Mouse (Mus musculus): ENCODE data around the gene Gjc1. TPM values are rescaled to one million over a fixed set of nuclear protein-coding genes. Genes with fewer than 3 reads are reported as not detected.

Gjc1 gene
- 3.8 and 7.5 TPM in 2 replicates for polyA plus RNA-seq (2012; rRNA removed; ENCODE audit: low replicate concordance)

DNA sequence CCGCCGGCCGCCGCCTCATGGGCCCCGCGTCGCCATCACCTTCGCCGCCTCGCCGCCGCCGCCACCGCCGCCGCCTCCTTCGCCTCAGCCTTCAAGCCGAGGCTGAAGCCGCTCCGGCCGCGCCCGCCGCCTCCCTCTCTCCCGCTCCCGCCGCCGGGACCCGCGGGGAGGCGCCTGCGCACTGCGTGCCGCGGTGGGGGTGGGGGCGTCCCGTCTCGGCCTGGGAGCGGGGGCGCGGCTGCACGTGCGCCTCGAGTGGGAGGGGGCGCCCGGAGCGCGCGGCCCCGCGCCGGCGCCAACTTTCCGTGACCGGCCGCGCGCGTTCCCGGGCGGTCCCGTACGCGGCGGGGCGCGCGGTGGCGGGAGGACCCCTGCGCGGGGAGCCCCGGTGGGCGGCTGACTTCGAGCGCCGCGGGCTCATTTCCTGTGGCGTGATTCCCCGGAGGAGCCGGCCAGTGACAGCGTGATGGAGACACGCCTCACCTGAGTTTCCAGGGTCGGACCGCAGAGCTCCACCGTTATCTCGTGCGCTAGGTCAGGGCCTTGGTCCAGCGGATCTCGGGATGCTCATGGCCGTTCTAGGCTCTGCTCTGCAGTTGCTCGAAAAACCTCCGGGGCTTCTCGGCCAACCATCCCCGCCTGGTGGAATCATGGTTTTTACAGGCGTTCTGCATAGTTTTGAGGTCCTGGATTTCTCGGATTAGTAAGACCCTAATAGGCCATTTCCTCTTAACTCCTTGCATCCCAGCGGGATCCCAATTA is at the start of gene Gjc1:
Gjc1 (minus strand) TSS at position 680 of the 762 bp plus-strand sequence.

GRCm38 (mm10) chr11:102835549-102835948 is 16.0 kb upstream of the Gjc1 start, which contains the start of gene Higd1b:
Gene Higd1b (plus strand): TSS chr11:102835849.

DNA sequence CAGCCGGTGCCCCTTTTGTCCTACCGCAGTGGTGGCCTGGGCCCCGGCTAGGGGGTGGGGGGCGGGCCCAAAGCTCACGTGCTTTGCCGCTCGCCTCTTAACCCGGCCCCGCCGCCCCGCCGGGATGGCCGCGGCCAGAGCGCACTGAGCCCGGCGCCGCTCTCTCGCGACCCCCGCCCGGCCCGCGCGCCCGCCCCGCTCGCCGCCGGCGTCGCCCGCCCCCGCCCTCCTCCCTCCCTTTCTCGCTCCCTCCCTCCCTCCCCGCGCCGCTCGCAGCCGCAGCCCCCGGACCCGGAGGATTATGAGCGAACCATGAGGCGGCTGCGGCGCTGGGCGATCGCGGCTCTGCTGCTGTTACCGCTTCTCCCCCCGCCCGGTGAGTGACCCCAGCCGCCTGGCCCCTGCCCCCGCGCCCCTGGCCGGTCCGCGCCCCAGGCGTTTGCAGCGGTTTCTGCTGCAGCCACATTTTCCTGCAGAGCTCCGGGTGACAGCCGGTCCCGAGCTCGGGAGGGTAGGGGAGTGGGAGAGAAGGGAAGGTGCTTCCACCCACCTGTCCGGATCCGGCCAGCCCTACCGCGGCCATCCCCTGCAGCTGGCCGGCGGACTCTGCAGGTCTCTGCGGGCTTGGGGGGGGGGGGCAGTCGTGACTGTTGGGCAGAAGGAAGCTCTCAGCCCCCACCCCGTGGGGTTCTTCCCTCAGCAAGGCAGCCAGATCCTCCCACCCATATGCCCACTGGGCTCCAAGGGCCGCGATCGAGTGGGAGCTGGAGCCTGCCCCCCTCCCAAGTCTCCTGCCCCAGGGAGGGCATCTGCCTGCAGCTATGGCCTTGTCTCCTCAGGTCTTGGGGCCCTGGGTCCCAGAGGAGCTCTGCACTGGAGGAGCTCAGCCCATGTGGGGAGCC is 57.9 kb downstream of the Gjc1 start, which contains the start of gene Adam11:
Adam11 (plus strand) TSS at position 131 of the 902 bp plus-strand sequence.

Other genes with a start within 250 kb of the Gjc1 start
- gene Gm11627, start 240.2 kb downstream of the Gjc1 start, polyA plus RNA-seq (2012; rRNA removed; ENCODE audit: low replicate concordance): 0.32 and 1.2 TPM in 2 replicates
- gene Fzd2, start 215.3 kb downstream of the Gjc1 start, polyA plus RNA-seq (2012; rRNA removed; ENCODE audit: low replicate concordance): 21.5 and 45.3 TPM in 2 replicates
- gene Meioc, start 156.0 kb downstream of the Gjc1 start, polyA plus RNA-seq (2012; rRNA removed; ENCODE audit: low replicate concordance): not detected in 2 replicates
- gene Ccdc43, start 121.9 kb downstream of the Gjc1 start, polyA plus RNA-seq (2012; rRNA removed; ENCODE audit: low replicate concordance): 4.6 and 10.7 TPM in 2 replicates
- 6.2 and 16.5 TPM in 2 replicates for gene Adam11, start 58.3 kb downstream of the Gjc1 start, polyA plus RNA-seq (2012; rRNA removed; ENCODE audit: low replicate concordance)
- gene Higd1b, start 16.1 kb upstream of the Gjc1 start, polyA plus RNA-seq (2012; rRNA removed; ENCODE audit: low replicate concordance): 3.1 and 6.5 TPM in 2 replicates
- gene Eftud2, start 61.3 kb upstream of the Gjc1 start, polyA plus RNA-seq (2012; rRNA removed; ENCODE audit: low replicate concordance): 110 and 130 TPM in 2 replicates
- gene Ccdc103, start 61.5 kb upstream of the Gjc1 start, polyA plus RNA-seq (2012; rRNA removed; ENCODE audit: low replicate concordance): 0.17 and 0.23 TPM in 2 replicates
- gene Fam187a, start 65.5 kb upstream of the Gjc1 start, polyA plus RNA-seq (2012; rRNA removed; ENCODE audit: low replicate concordance): not detected in 2 replicates
- gene Gfap, start 81.2 kb upstream of the Gjc1 start, polyA plus RNA-seq (2012; rRNA removed; ENCODE audit: low replicate concordance): 0.14 and 0.29 TPM in 2 replicates
- 1.1 and 2.2 TPM in 2 replicates for gene Kif18b, start 105.4 kb upstream of the Gjc1 start, polyA plus RNA-seq (2012; rRNA removed; ENCODE audit: low replicate concordance)
- gene C1ql1, start 127.0 kb upstream of the Gjc1 start, polyA plus RNA-seq (2012; rRNA removed; ENCODE audit: low replicate concordance): 0.13 TPM in 1 of 2 replicates, not detected in the other
- gene Nmt1, start 208.5 kb upstream of the Gjc1 start, polyA plus RNA-seq (2012; rRNA removed; ENCODE audit: low replicate concordance): 32.0 and 53.6 TPM in 2 replicates
- gene Dcakd, start 208.6 kb upstream of the Gjc1 start, polyA plus RNA-seq (2012; rRNA removed; ENCODE audit: low replicate concordance): 76.9 and 78.1 TPM in 2 replicates

Measured in mammary gland, adult 2 months (tissue).